Mouse (Mus musculus): ENCODE measurements around the gene Ccdc80.

- TF ChIP-seq CTCF (conservative IDR thresholded peaks at IDR 0.05; ENCODE audit: low read length) (no peak), POU5F1 (IDR thresholded peaks at IDR 0.05; ENCODE audit: borderline replicate concordance, low read length) (no peak), NANOG (IDR thresholded peaks at IDR 0.05; ENCODE audit: borderline replicate concordance, low read length) (no peak)
Observed at GRCm38 (mm10) chr16:45120844-45121425, 27.7 kb downstream of the Ccdc80 start.
